Mouse (Mus musculus) erythroblast, adult 5-6 weeks (primary cell): Measurements from ENCODE around the gene Gja5. TPM values are rescaled to one million over a fixed set of nuclear protein-coding genes. Genes with fewer than 3 reads are reported as not detected.
"Not testable (repeated sequence)": the region's sequence is repeated elsewhere in the genome, so short reads cannot be mapped to it uniquely, and the experiment has no call there.

Experiments
- ATAC-seq: replicated peaks from 2 replicates; pipeline ENCODE4 v1.8.0; 2016; ENCODE audit warnings: moderate number of reproducible peaks, mild to moderate bottlenecking, moderate TSS enrichment, inconsistent platforms; ENCODE audit not compliant: poor library complexity, low FRiP score, severe bottlenecking
- total RNA-seq, 2 experiments: library from RNA; stranded (forward) in 1 of 2; stranded (reverse) in 1 of 2; fragments of 150-400 nt in 1 of 2; fragments of 200-764, 138-1000 nt in 1 of 2; gene quantifications; 2 replicates each; pipeline versions ENCODE4 v1.2.3 to v1.2.4; 2015 to 2017; ENCODE audit warnings: low replicate concordance in 2 of 2

Gja5 gene
- total RNA-seq, 2 experiments from 2014 or later: 1.3 TPM; not detected in 1

GRCm38 (mm10) chr3:97087326-97087725 is 182.8 kb downstream of the Gja5 start:
- ATAC-seq: no peak

GRCm38 (mm10) chr3:97088291-97088690 is 183.8 kb downstream of the Gja5 start:
- ATAC-seq: not testable (repeated sequence)

GRCm38 (mm10) chr3:97091971-97092370 is 187.5 kb downstream of the Gja5 start:
- not testable (repeated sequence) for ATAC-seq

- not testable (repeated sequence) for ATAC-seq
Measured at GRCm38 (mm10) chr3:97096664-97097063, 192.2 kb downstream of the Gja5 start.

GRCm38 (mm10) chr3:97100784-97101641 is 196.5 kb downstream of the Gja5 start:
- no peak for ATAC-seq

- not testable (repeated sequence) for ATAC-seq
Measured at GRCm38 (mm10) chr3:97103946-97104345, 199.5 kb downstream of the Gja5 start.

GRCm38 (mm10) chr3:97104696-97105430 is 200.4 kb downstream of the Gja5 start:
- no peak for ATAC-seq

GRCm38 (mm10) chr3:97117511-97117910 is 213.0 kb downstream of the Gja5 start:
- no peak for ATAC-seq

- no peak for ATAC-seq
Measured at GRCm38 (mm10) chr3:97118313-97118712, 213.8 kb downstream of the Gja5 start.

- no peak for ATAC-seq
Measured at GRCm38 (mm10) chr3:97124193-97124592, 219.7 kb downstream of the Gja5 start.

Other genes with a start within 250 kb of the Gja5 start
- gene Ankrd35, start 234.6 kb upstream of the Gja5 start, total RNA-seq (2015; ENCODE audit: low replicate concordance): not detected in 2 replicates
- not detected in 2 replicates for gene Ankrd35, start 234.6 kb upstream of the Gja5 start, total RNA-seq (2017; ENCODE audit: low replicate concordance)
- gene Pias3, start 208.3 kb upstream of the Gja5 start, total RNA-seq (2015; ENCODE audit: low replicate concordance): 3.8 and 11.0 TPM in 2 replicates
- gene Pias3, start 208.3 kb upstream of the Gja5 start, total RNA-seq (2017; ENCODE audit: low replicate concordance): 2.2 and 3.2 TPM in 2 replicates
- not detected in 2 replicates for gene Nudt17, start 196.1 kb upstream of the Gja5 start, total RNA-seq (2015; ENCODE audit: low replicate concordance)
- gene Nudt17, start 196.1 kb upstream of the Gja5 start, total RNA-seq (2017; ENCODE audit: low replicate concordance): not detected in 2 replicates
- gene Polr3c, start 177.1 kb upstream of the Gja5 start, total RNA-seq (2015; ENCODE audit: low replicate concordance): 11.3 and 15.9 TPM in 2 replicates
- 12.8 and 13.7 TPM in 2 replicates for gene Polr3c, start 177.1 kb upstream of the Gja5 start, total RNA-seq (2017; ENCODE audit: low replicate concordance)
- gene Rnf115, start 177.0 kb upstream of the Gja5 start, total RNA-seq (2015; ENCODE audit: low replicate concordance): 33.4 and 41.6 TPM in 2 replicates
- 32.6 and 38.3 TPM in 2 replicates for gene Rnf115, start 177.0 kb upstream of the Gja5 start, total RNA-seq (2017; ENCODE audit: low replicate concordance)
- gene Pdzk1, start 75.4 kb upstream of the Gja5 start, total RNA-seq (2015; ENCODE audit: low replicate concordance): 1.3 TPM in 1 of 2 replicates, not detected in the other
- 1.4 and 5.4 TPM in 2 replicates for gene Pdzk1, start 75.4 kb upstream of the Gja5 start, total RNA-seq (2017; ENCODE audit: low replicate concordance)
- not detected in 2 replicates for gene Cd160, start 75.3 kb upstream of the Gja5 start, total RNA-seq (2015; ENCODE audit: low replicate concordance)
- gene Cd160, start 75.3 kb upstream of the Gja5 start, total RNA-seq (2017; ENCODE audit: low replicate concordance): 0.70 TPM in 1 of 2 replicates, not detected in the other
- gene Gpr89, start 653 bp downstream of the Gja5 start, total RNA-seq (2015; ENCODE audit: low replicate concordance): 2.5 and 4.6 TPM in 2 replicates
- 4.7 and 6.0 TPM in 2 replicates for gene Gpr89, start 653 bp downstream of the Gja5 start, total RNA-seq (2017; ENCODE audit: low replicate concordance)
- gene Gja8, start 21.3 kb downstream of the Gja5 start, total RNA-seq (2015; ENCODE audit: low replicate concordance): not detected in 2 replicates
- gene Gja8, start 21.3 kb downstream of the Gja5 start, total RNA-seq (2017; ENCODE audit: low replicate concordance): not detected in 2 replicates